Mouse (Mus musculus): ENCODE measurements at regions not wholly inside any gene's neighbourhood (a gene's known extent, or its start where the extent isn't known, plus 50 kb on each side); places are given as distances from the start of the nearest gene placed in this dataset.

DNA sequence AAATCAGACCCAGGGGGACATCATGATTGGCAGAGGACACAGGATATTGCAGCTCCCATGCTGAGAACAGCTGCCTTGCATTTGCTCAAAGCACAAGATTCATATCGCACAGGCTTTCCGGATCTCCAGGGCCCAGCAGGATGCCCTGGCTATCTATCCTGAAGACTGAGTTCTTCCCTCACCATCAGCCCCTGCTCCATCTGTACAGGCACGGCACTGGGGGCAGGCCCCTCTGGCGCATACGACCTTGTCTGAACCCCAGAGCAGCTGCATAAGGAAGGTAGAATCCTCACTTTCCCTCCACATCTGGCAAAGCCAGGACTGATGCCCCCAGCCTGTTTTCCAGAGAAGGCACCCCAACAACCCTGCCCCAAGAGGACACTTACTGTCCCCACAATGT lies 266.8 kb downstream of the Tns1 start:
- no peak for DNase-seq (ENCODE audit: low spot score in 2 of 2)

DNA sequence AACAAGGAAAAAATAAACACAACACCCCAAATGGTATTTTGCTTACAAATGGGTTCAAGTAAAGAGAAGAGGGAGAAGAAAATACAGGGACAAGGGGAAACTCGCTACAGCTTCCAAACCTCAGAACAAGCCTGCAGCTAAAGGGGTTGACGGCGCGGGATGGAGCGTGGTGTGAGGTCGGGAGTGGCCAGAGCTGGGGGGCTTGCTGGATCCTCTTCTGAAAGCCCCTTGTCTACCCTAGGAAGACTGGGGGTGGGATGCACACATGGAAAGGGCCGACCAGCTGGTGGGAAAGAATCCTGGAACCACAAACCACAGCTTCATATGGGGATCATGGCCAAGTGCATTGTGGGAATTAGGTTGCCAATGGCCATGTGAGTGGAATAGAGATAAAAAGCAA lies 267.4 kb downstream of the Tns1 start:
- DNase-seq (ENCODE audit: low spot score in 2 of 2) = no peak

DNA sequence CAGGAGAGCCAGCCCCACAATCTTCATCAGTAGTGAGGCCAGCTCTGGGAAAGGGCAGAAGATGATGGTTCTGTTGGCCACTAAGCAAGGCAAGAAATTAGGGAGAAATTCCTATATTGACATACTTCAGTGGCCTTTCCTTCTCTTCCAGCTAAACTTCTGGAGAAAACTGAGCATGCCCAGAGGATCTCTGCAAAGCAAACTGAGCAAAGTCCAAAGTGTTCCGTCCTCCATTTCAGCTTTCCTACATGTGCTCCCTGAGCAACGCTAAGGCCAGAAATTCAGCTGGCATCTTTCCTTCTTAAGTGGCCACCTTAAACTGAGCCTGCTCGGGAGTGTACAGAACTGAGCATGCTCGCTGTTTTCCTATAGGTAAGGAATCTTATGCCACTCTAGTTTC lies 268.9 kb downstream of the Tns1 start:
- no peak for DNase-seq (ENCODE audit: low spot score in 2 of 2)

DNA sequence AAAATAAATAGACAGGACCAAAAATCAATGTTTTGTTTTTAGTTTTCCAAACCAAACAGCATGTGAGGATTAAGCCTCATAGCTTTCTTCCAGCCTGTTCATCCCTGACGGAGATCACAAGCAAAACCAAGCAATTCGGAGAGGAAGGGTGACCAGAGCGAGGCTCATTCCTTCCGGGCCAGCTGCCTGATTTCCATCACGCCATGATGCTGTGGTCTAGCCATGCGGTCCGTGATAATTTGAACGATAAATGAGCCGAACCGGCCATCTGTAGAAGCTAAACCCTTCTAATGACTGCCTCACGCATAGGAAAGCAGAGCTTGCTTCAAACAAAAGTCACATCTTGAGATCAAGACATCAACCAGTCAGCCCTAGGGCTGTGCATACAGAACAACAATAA lies 270.4 kb downstream of the Tns1 start:
- DNase-seq (ENCODE audit: low spot score in 2 of 2) = no peak

DNA sequence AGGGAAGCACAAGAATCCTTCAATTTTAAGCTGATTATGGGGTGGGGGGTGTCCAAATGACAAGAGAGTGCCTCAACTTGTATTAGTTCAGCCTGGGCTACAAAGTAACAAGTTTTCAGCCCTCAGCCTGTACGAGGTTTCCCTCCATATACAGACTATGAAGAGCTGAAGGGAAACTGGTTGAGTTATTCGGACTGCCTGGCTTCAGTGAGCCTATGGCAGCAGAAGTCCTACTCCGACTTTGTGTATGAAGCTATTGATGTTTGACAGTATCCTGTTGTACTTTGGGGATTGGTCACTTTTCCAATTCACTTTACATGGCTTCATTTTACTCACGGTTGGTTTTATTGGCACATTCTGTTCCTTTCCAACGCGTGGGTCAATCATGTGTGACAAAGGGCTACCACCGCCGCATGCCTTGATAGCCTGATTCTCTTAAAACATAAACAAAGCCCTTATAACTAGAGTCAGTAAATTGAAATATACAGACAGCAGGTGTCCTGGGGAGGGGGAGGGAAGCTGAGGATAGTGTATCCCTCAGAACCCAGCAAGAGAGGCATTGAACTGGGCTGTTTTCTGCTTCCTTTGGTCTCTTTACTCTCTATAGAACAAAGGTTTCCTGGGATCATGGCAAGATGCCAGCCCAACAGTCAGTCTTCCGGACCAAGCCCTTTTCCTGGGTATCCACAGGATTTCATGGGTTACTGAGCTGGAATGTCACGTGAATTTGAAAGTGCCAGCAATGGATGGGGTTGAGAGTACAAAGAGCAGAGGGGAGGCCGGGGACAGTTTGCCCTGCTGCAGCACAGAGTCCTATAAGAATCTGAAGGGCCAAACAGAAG lies 273.9 kb downstream of the Tns1 start:
- no peak for DNase-seq (ENCODE audit: low spot score in 2 of 2)

DNA sequence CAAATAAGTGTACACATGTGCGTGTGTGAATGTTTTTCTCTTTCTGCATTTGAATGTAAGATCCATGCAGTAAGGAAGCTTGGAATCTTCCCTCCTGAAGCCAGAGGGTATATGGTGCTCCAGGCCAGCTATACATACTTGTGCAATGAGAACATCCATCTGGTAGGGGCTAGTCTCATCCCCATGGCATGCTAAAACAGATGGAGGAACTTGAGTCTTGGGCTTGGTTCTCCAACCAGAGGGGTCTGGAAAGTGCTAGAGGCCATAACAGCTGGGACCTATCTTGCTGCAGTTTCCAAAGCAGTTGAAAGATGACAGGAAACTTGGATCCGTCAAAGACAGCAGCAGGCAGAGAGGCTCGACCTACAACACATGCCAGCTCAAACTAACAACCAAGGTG lies 275.9 kb downstream of the Tns1 start:
- DNase-seq (ENCODE audit: low spot score in 2 of 2) = no peak

DNA sequence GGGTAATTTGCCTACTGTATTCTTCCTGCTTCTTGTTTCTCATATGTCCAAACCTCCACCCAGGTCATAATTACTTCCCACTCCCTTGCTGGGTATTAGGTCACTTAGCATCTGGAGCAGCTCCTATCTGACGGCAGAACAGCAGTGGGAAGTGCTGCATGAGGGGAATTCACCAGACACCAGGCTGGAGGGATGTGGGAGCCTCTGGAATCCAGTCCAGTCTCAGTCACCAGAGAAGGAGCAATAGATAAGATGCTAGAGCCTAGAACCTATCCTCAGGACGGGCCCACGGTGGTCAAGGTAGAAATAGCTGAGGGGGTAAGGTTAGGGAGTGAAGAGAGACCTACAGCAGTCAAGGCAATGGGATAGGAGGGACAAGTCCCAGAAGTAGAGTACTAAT lies 277.1 kb downstream of the Tns1 start:
- DNase-seq (ENCODE audit: low spot score in 2 of 2) = no peak

DNA sequence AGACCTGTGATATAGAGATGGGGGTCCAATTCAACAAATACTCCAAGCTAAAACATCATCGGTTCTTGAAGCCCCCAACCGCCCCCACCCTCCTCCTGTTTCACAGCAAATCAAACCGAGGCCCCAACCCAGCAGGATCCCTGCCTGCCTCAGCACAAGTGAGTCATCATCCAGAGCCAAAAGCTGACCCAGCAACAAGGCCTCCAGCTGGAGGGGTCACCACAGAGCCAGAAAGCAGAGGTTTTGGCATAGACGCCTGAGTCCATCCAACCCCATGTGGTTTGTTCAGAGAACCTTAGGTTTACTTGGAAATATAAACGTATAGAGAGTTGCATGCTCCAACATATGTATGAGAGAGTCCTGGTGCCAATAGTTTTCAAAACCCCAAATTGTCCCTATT lies 279.1 kb downstream of the Tns1 start:
- DNase-seq (ENCODE audit: low spot score in 2 of 2) = no peak

DNA sequence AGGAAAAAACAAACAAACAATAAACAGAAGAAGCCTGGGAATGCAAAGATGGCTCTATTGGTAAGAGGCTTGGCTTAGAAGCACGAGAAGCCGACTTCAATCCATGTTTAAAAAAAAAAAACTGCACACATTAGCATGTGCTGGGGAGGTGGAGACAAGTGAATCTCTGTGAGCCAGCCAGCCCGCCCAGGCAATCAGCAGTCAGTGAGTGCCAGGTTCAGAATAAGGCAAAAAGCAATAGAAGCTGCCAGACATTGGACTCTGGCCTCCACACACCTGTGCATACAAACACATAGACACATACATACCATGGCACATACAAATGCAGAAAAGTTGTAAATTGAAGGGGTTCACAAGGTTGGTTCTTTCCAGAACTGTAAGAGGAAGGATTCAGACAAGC lies 279.7 kb downstream of the Tns1 start:
- DNase-seq (ENCODE audit: low spot score in 2 of 2) = no peak

DNA sequence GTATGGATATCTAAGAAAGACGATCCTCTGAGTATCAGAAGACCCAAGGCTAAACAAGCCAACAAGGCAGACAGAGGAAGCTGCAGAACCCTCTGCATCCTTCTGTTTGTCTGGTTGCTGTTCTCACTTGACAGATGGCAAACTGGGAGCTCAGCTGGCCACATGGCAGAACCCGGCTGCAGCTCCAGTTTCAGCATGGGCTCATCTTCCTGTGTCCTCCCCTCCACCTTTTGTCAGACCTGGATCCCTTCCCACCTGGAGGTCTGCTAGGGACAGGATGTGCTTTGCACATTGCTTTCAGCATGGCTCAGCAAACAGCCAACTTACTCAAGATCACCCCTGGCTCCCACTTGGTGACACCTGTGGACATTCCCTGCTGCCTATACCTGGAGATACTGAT lies 284.9 kb downstream of the Tns1 start:
- DNase-seq (ENCODE audit: low spot score in 2 of 2) = no peak

DNA sequence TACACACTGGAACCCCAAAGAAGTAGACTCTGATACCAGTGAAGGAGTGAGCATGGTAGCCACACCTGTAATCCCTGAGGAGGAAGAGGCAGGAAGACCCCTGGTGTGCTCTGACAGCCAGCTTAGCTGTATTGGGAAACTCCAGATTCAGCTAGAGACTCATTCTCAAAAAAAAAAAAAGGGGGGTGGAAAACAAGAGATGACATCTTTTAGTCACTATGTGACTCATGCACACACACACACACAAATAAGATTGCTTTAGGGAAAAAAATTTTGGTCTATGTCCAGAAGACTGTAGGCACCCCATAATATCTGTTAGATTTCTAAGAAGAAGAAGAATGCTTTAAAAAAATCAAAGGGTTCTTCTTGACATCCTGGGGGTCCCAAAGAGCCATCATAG lies 287.6 kb downstream of the Tns1 start:
- no peak for DNase-seq (ENCODE audit: low spot score in 2 of 2)

DNA sequence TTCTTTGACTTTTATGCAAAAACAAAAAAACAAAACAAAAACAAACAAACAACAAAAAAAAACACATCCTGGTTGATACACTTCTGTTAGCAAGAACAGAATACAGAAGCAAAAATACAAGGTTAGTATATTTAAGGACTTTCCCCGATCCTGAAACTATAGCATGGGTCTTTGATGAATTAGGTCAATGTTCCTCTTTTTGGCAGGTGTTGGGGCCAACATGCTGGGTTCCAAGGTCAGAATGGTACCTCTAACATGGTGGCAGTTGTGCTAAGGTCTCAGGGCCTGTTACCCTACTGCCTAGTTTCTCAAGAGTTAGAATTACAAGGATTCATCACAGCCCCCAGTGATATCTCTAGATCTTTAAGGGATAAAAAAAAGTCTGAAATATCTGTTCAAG lies 289.7 kb downstream of the Tns1 start:
- DNase-seq (ENCODE audit: low spot score in 2 of 2) = no peak

DNA sequence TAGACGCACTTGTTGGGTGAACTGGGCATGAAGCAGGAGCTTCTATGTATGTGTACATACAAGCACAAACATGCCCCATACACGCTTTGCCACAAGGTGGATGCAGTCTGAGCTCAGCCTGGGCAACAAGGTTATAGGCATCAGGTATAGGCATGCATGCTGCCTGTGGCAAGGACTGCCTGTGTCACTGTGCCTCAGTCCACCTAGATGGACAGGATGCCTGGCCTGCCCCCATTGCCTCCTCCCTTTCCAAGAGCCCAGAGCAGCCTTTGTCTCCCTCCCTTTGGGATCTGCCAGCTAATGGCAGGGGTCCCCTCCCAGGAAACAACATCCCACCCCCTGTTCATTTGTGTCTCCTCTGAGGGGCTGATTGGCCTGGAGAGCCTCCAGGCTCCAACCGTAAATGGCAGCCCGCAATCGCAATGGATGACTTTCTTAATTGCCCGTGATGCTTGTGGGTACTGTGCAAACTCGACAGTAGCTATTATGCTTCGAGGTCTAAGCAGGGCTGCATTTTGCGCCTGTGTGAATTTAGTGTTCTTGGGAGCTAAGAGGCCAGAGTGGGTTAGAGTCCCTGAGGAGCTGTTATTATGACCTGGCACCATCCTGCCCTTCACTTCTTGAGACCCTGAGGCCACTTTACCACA lies 293.6 kb downstream of the Tns1 start:
- DNase-seq (ENCODE audit: low spot score in 2 of 2) = no peak

DNA sequence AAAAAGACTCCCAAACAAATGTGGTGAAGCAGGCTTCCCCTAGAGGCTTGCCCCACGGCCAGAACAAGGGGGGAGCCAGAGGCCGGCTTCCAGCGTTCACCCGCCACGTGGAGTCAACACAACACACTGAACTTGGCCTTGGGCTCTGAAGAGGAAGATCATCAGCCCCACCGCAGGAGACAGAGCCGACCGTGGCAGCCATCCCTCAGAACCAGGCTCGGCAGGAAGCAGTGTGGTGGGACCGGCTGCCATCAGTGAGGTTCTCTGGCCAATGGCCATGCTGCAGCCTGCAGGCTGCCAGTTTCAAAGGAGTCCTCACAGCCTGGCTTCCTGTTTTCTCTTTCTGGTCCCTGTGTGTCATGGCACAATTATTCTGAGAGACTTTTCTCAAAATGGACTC lies 295.3 kb downstream of the Tns1 start:
- no peak for DNase-seq (ENCODE audit: low spot score in 2 of 2)

DNA sequence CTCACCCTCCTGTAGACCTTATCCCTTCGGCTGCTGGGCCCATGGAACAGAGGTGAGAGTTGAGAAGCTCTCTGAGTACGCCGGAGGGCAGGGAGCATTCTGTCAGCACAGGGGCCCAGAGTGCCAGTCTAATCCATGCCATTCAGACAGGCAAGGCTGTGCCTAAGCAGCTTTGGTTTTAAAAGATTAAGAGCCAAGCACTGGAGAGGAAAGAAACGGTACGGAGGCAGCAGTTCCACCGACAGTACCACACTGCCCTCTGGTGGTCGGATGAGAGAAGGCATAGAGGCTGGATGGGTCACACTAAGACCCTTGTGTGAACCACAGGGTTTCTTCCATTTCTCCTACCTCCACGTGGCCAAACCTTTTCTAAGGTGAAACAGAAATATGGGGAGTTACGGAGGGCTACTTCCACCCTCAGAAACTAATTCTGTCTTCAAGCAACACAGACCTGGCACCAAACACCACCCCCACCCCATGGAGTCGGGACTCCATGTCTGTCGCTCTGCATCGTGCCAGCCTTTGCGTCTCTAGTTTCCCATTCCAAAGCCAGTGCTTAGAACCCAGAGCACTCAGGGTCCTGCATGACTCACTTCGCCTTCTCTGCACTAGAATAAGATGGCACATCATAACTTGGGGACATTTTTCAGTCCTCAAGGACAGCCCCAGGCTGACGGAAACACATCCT lies 297.9 kb downstream of the Tns1 start:
- peak; percentile 91 to 92 for DNase-seq (ENCODE audit: low spot score in 2 of 2)

DNA sequence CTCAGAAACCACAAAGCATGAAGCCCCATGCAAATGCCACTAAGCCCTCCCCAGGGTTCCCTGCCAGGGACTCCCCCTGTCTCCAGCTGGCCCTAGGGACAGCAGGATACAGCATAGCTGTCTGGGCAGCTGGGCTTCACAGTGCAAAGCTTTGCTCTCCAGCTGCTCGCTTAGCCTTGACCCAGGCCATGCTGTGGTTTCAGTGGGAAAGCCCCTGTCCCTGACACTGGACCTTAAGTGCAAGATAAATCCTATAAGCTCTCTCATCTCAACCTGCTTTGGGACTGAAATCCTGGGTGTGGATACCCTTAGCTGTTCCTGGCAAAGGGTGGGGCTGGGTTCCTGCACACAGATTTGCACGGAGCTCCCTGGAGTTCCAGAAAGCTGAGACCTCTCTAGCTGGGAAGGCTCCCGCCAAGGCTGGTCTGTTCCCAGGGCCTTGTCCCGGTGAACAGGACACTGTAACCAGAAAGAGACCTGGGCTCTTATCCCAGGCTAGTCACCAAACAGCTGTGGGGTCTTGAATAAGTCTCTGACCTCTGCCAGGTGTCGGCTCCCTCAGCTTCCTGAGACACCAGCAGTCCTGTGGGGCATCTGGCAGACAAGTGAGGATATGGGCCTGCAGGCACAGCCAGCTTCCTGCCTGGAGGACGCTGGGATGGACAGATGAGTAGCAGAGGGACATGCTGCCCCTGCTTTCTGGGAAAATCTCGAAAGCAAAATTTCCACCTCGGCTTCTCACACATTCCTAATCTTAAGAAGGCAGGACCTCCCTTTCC lies 299.7 kb downstream of the Tns1 start:
- DNase-seq (ENCODE audit: low spot score in 2 of 2) = no peak

DNA sequence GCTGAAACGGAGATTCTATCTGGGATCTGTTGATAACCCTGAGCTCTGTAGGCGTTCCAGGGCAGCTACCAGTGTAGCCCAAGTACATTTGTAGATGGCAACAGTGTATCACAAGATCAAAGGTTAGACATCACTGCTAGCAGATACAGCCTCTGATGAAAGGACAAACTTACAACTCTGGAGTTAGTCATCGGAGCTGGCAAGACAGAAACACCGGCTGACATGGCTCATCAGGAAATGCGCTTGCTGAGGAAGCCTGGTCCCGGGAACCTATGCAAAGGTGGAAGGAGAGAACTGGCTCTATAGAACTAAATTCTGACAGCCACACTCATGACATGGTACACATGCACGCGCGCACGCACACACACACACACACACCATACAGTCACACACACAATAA lies 300.5 kb downstream of the Tns1 start:
- no peak for DNase-seq (ENCODE audit: low spot score in 2 of 2)

DNA sequence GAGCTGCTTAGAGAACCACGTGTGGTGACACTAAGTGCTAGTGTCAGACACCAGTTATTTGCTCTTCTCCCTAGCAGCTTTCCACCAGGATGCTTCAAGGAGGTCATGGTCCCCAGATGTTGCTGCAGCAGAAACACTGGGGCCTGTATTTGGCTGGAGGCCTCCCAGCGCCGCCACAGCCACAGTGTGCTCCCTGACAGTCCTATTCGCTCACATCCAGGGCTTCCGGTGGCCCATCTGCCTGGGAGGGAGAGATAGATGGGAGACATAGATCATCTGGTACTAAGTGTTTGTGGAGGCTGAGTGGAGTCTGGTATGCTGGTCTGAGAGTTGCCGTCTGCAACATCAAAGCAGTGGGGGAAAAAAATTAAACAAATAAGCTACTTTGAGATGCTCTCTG lies 301.6 kb downstream of the Tns1 start:
- no peak for DNase-seq (ENCODE audit: low spot score in 2 of 2)

DNA sequence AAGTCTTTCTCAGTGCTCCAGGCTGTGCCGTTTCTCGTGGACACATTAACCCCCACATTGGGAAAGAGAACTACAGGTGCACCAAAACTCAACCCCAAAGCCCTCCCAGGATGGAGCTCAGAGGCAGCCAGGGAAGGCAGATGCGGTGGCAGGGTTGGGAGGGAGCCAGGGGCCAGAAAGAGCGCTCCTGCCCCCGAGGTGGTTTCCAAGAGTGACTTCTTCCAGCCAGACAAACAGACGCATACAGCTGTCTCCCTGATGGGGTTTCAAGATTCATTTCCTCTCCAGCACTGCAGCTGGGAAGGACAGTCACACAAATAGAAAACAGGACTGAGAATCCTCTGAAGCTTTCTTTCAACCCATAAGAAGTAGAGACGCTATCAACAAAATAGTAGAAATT lies 303.5 kb downstream of the Tns1 start:
- DNase-seq (ENCODE audit: low spot score in 2 of 2) = no peak

DNA sequence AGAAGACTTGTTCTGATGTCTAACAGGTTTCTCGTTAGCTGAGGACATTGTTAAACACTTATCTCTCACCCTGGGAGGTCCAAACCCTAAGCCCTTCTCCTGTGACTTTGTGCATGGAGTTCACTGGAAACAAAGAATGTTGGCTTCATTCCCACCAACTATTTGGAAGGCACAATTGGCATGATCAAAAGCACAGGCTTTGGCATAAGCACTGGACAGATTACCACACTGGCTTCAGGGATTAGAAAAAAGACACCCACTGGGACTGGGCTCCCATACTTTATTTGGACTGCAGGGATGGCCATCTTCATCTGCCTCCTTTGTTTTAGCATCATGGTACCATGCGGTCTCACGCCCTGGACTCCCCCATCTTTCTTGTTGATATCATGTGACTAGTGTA lies 317.0 kb downstream of the Tns1 start:
- no peak for DNase-seq (ENCODE audit: low spot score in 2 of 2)

DNA sequence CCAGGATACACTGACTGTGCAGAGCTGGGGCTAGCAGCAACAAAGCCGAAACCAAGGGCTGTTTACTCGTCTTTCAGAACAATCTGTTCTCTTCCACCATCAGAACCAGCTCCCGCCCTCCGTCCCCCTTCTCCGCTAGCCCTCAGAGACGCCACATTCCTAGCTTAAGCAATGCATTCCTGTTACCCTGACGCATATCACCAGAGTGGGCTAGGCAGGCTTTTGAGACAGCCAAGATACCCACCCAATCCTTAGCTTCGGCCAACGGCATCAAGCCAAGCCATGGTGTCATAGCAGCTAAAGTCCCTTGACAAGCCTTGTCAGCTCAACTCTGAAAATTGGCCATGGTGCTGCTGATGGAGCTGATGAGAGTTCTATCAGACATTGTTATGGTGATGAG lies 319.1 kb downstream of the Tns1 start:
- no peak for DNase-seq (ENCODE audit: low spot score in 2 of 2)

DNA sequence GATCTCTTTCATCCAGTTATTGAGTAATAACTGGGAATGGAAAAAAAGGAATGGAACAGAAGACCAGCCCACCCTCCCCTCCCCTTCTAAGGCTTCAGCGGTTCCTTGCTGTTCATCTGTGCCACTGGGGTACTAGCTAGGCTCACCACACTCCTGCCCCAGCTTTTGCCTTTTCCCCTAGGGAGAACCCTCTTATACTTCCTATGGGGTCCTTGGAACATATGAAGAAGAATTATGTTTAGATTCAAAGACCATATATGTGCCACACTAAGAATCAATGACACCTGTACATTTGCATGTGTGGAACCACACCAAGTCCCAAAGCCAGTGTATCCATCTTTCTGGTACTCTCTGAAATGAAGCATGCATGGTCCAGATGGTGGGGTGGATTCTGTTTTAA lies 324.3 kb downstream of the Tns1 start:
- DNase-seq (ENCODE audit: low spot score in 2 of 2) = no peak
